Mouse (Mus musculus) c-Kit-positive CD71-negative TER-119-negative erythroid progenitor cells, embryonic 14.5 days (primary cell): ENCODE results near the gene Tm9sf3.

Source experiments
- DNase-seq: peaks from one replicate; pipeline ENCODE4 v3.0.0-alpha.2; 2013; ENCODE audit warnings: low read depth

Gene Tm9sf3

DNA sequence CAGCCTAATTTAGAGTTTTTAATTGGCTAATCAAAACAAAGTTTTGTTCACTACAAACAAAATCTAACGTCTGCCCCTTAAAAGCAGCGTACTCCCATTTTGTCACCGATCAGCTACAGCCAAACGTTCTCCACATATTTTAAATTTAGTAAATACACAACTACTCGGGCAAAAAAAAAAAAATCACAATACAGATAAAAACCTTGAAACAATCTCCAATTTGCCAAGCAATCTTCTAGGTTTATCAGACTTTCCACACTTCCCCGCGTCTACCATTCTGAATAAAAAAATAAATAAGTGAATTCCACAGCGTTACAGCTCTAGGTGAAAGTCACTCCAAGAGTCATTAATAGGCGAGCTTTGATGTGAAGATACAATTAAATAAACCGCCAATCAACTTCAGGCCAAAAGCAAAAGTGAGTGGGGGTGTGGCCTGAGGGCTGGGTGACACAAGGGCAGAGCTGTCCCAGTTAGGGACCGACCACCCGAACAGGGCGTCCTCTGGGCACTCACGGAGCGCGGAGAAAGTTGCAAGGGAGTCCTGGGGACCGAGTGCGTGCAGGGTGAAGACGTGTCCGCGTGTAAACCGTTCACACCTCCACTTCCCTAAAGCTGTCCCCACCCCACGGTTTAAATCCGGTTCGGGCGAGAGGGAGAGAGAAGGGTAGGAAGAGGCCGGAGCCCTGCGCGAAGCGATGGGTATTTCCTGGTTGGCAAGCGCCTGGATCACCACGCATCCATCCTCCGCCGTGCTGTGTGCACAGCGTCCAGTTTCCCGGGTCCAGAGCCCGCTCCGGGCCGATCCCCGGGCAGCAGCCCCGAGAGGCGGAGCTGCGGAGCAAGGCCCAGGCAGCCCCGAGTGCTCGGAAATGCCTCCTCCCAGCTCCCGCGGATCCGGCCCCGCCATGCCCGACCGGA is 826 bp downstream of the Tm9sf3 start:
- peak; percentile 53 for DNase-seq

GRCm38 (mm10) chr19:41260736-41261135 is 3.1 kb downstream of the Tm9sf3 start:
- no peak for DNase-seq

DNA sequence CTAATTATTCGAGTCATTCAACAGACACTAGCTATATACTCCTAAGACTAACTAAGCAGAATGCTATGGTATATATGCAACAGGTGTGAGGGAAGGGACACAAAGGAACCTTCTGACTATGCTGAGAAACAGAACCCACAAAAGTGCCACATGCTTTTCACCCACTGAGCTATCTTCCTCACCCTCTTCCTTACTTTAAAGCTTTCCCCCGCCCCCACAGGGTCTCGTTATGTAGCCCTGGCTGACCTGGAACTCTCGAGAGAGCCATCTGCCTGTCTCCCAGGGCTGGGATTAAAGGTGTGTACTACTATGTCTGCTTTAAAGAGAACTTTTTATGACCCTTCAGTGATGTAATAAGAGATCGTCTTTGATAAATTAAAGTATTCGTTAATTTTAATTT is 4.5 kb downstream of the Tm9sf3 start:
- DNase-seq, result no peak

DNA sequence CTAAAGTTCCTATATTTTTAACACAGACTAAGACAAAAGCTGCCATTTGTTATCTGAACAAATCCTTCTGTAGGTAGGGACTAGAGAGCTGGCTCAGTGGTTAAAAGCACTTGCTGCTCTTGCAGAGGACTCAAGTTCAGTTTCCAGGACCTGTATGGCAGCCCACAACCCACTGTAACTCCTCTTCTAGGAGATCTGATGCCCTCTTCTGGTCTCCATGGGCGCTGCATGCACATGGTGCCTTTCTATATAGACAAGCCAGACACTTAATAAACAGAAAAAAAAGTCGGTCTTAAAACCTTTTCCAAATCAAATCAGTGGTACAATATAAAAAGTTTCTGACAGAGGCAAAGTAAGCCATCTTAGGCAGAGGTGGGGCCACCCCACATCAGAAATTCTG is 5.1 kb downstream of the Tm9sf3 start:
- no peak for DNase-seq

- DNase-seq, result no peak
Observed at GRCm38 (mm10) chr19:41254584-41254983, 9.2 kb downstream of the Tm9sf3 start.

- no peak for DNase-seq
Observed at GRCm38 (mm10) chr19:41248968-41249367, 14.8 kb downstream of the Tm9sf3 start.

DNA sequence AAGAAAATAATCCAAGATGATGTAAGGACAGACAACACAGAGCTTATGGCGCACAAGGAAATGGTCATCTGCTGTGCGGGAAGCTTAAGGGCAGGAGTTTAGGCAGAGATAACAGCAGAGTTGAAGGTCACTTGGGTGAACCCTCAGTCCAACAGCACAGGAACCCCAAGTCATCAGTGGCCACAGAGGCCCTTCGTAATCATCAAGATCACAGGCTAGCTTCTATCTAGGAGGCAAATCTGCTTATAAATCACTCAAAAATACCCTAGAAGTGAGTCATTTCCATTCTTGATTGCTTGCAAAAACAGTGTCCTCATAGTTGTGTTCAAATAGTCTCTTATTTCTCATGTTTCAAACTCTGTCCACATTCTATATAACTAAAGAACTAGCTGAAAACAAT is 15.5 kb downstream of the Tm9sf3 start:
- DNase-seq, result no peak

DNA sequence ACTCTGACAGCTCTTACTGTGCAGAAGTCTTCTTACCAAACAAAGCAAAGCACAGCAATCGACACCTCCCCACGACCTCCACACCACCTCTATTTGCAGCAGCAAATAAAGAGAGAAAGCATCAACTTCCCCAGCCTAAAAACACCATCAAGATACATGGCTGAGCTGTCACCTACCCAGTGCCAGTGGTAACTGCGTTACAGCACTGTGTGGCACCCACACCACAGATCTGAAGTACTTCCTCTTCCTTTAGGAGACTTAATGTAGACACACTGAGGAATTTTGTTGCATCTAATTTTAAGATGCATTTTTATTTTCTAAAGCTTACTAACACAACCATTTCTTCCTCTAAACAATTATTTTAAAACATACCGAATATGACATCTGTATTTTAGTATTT is 17.5 kb downstream of the Tm9sf3 start:
- no peak for DNase-seq

GRCm38 (mm10) chr19:41244581-41244980 is 19.2 kb downstream of the Tm9sf3 start:
- peak; percentile 36 for DNase-seq

GRCm38 (mm10) chr19:41241997-41242396 is 21.8 kb downstream of the Tm9sf3 start:
- no peak for DNase-seq

DNA sequence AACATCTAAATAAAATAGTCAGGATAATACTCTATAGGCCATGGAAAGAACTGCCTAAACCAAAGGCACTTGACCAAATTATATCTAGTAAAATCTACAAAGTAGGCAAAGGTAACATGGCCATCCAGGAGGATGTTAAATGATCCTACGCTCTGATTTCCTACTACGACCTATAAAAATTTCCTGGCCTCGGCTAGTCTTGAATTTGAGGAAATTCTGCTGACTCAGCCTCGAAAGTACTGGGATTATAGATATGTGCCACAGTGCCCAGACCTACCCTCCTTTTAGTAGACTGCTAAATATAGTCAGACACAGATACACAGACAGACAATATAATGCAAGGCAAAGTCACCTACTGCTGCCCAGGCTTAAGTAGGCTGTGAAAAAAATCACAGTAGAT is 30.1 kb downstream of the Tm9sf3 start:
- DNase-seq, result no peak

GRCm38 (mm10) chr19:41208326-41208725 is 55.5 kb downstream of the Tm9sf3 start:
- no peak for DNase-seq

DNA sequence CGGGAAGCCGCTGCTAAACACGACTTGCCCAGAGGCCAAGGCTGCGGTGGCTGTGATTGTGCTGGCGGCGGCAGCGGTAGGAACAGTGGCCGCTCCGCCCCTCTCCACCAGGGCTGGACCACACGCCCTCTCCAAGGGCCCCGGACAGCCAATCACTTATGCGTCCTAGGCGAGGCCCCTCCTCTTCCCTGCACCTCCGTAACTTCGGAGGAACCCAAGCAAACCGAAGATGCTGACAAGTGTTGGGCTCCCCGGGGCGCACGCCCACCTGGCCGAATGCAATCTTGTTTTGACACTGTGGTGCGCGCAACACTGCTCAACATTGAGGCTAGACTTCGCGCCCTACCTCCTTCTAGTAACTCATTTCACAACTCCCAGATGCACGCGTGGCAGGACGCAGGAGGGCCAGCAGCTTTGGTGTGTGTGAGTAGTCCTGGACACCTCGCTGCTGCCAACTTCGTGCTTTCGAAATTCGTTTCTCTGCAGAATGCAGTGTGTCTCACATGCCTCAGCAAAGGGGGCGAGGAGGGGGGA is 56.9 kb downstream of the Tm9sf3 start, which contains the start of gene Tll2:
Gene Tll2, minus strand, starts transcription at position 25 of the 534 bp plus-strand sequence.
- peak; percentile 20 for DNase-seq

GRCm38 (mm10) chr19:41206041-41206810 is 57.6 kb downstream of the Tm9sf3 start:
- no peak for DNase-seq

- no peak for DNase-seq
Observed at GRCm38 (mm10) chr19:41204159-41205081, 59.4 kb downstream of the Tm9sf3 start.

DNA sequence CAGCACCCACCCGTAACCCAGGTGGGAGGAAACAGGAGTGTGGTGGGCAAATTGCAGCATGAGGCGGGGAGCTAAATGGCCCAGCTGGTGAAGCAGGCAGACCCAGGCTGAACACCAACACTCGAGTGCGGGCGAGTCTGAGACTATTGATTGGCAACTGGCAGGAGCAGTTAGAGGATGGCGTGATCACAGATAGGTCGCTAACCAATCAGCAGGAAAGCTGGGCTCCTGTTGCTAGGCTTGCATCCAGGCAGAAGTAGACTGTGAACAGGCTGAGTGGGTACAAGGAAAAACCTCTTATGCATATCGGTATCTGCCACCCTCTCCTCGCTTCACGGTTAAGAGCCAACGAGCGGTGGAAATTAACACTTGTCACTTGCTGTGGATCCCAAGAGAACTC is 66.2 kb downstream of the Tm9sf3 start:
- DNase-seq, result no peak

DNA sequence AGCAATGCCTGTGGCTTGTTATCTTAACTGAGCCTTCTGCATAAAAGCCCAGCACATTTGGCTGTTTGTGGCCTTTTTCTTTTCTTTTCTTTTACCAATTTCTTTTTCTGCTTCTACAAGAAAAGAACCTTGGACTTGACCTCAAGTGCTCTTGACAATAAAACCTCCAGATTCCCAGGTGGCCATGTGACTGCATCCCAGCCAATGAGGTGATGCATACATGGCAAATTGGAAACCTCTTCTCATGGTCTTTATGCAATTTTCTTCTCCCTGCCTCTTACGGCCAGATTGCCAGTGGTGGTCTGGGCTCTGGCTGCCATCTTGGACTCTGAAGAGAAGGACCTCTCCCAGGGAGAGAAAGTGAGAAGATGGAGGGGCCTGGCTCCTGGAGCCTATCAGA is 70.4 kb downstream of the Tm9sf3 start:
- DNase-seq, result no peak

DNA sequence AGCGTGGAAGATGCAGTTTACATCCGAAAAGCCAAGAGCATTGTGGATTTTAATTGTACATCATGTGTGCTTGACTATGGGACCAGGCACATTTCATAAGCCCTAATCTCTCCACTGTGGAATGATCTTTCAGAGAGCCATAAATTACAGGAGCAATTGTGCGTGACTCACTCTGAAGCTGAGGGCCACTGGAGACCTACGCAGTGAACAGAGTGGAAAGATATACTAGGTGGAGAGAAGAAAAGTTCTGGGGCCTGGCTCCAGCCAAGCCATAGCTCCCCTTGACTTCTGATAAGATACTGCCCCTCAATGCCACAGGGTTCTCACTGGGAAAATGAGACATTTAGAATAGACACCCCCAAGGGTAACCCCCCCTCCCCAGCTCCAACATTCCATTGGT is 70.8 kb downstream of the Tm9sf3 start:
- DNase-seq, result no peak

DNA sequence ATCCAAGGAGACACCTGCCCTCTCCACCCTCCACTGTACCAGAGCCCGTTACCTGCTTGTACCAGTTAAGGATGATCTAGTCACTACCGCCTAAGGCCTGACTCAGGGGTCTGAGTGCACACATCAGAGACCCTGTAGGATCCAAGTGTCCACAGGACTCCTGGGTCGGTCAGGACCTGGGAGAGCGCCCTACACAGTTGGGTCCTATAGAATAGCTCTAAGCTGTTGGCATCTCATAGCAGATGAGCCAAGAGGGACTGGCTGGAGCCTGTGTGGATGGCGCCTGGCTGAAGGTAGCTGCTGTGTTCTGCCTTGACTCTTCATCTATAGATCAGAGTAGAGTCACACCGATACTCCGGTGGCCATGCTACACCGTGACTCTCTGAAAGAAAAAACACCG is 72.1 kb downstream of the Tm9sf3 start:
- DNase-seq, result no peak

DNA sequence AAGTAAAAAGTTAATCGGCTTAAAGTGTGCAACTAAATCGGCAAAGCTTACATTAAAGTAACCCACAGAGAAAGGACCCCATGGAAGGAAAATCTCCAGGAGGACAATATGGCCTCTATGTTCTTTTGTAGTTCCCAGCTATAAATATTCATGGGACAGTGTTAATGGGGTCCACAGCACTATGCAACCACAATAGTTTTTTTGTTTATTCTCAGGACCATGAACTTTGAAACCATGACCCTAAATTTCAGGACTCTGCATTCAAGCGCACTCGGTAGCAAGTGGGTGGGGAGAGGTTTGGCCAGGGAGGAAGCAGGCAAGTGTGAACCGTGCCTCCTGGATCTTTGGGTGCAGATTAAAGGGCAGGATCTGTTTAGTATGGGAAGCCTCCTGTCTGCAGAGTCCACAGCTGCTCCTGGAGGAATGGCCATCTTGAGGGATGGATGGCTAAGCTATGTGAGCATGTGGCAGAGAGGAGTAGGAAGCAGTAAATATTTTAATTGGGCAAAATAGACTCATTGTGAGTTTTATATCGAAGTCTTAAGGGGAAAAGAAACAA is 72.8 kb downstream of the Tm9sf3 start:
- DNase-seq, result no peak

DNA sequence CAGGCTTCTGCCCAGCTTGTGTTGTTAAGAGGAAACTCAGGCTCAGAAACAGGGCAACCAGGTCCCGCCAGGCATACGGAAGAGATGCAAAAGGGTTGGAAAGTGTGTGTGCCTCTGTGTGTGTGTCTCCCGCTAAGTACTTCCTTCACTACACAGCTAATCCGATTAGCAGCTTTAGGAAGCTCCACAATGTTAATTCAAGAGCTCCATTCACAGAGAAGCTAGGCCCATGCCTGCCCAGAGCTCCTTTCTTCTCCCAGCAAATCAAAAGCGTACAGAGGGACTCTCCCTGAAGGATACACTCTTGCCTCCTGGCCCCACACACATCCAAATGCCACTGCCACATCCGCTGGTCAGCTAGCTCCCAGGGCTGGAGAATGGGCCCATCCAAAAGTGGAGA is 86.5 kb downstream of the Tm9sf3 start:
- DNase-seq, result no peak
